Mouse (Mus musculus) A20 (cell line): ENCODE measurements around the gene Sowahb.
"Not testable (repeated sequence)": the region's sequence is repeated elsewhere in the genome, so short reads cannot be mapped to it uniquely, and the experiment has no call there.

Experiments
- DNase-seq: peaks from one replicate; pipeline ENCODE4 v3.0.0-alpha.2; 2011; ENCODE audit warnings: low read depth, low spot score

Sowahb gene

DNA sequence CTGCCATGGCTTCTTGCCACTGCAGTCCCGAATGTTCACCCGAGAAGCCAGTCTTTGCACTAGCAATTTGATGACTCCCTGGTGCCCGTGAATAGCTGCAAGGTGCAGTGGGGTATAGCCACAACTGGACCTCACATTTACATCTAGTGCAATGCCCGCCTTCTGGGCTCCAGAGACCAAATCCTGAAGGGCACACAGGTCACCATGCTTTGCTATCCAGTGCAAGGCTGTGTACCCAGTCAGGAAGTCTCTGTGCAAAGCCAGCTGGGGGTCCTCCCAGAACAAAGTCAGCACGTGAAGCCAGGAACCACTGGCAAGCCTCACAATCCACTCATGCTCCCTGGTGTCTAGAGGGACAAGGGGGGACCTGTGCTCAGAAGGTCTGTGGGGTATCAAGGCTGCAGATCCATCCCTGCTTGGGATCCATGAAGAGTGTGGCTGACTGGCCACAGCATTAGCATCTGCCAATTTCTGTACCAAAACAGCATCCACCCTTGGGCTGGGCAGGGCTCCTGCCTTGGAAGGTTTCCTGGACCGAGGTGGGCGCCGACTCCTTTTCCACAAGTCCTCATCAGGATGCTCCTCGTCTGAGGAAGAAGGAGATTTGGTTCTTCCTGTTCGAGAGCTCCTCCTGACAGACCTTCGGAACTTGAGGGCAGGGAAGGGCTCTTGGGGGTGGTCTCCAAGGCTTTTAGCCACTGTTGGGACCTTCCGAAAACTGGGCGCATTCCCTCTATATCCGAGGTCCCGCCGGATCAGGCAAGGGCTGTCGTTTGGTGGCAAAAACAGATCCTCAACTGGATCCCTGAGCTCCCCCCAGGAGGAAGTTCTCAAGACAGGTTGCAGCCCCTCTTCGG is 1.8 kb downstream of the Sowahb start:
- no peak for DNase-seq

DNA sequence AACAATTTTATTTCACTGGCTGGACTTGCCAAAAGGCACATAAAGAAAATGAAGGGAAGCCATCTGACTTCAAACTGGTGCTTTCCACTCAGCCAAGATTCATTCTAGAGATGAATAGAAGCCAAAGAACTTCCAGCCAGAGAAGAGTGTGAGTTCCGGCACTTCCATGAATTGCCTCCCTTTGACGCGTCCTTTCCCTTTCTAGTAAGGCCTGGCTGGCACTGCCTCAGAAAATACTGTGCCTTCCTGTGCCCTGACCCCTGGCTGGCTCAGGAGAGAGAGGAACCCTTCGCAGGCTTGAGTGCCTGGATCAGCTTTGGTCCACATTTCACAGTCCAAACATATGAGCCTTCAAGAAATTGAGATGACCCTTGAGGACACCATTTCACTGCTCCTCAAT is 2.8 kb downstream of the Sowahb start:
- no peak for DNase-seq

DNA sequence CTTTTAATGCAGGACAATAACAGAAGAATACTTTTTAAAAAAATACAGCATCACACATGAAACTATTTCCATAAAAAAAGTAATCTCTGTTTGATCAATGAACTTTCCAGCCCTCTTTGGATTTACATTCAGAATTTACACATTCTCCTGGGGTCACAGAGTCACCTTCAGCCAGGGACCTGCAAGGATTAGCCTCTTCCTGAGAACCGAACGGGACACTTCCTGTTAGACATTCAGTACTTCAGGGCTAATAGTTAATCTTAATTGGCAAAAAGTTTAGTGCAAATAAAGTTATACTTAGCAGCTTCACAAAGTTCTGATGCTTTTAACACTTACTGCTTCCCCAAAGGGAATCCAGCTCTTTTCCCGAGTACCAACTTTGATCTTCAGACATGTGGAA is 3.5 kb downstream of the Sowahb start:
- no peak for DNase-seq

DNA sequence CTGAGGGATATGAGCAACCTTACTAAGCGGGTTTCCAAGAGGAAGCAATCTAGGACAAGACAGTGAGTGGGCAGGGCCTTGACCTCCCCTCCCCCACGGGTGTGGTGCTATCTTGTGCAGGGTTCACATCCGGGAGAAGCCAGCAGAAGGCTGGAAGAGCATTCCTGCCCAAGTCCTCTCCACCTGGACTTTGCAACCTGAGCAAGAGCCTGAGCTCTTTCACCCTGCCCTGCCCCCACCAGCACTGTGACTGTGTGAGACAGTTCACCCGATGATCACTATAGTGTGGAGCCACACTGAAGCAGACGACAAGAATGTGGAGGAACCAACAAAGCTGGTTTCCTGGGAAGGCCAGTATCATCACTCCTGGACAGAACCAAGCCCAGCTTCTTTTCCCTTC is 4.7 kb downstream of the Sowahb start:
- DNase-seq = no peak

DNA sequence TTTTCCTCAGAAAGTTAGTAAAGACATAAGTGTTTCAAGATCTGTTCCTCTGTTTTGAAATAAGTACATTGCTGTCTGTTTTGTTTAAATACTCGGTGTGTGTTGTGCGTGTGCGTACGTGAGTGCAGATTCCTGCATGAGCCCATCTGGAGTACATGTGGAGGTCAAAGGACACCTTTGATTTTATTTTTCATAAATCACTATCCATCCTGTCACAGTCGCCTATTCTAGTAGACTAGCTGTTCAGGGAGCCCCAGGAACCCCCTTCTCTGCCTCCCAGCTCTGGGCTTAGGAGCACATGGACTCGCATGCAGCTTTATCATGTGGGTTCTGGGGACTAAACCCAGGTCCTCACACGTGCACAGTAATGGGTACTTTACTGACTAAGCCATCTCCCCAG is 8.6 kb downstream of the Sowahb start:
- DNase-seq = no peak

DNA sequence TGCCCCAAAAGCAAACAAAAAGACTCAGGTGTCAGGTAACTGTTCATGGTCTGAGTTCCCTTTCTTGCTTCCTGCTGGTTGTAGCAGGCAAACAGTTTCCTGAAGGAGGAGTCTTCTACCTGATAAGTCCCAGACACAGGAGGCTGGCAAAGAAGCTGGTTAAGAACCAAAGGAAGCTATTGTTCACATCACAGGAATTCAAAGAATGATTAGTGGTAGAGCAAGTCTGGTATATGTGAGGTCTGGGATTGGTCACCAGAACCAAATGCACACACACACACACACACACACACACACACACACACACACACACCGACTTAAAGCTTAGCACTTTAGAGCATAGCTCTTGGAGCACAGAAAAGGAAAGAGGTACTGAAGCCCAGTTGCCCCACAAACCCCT is 9.5 kb downstream of the Sowahb start:
- no peak for DNase-seq

DNA sequence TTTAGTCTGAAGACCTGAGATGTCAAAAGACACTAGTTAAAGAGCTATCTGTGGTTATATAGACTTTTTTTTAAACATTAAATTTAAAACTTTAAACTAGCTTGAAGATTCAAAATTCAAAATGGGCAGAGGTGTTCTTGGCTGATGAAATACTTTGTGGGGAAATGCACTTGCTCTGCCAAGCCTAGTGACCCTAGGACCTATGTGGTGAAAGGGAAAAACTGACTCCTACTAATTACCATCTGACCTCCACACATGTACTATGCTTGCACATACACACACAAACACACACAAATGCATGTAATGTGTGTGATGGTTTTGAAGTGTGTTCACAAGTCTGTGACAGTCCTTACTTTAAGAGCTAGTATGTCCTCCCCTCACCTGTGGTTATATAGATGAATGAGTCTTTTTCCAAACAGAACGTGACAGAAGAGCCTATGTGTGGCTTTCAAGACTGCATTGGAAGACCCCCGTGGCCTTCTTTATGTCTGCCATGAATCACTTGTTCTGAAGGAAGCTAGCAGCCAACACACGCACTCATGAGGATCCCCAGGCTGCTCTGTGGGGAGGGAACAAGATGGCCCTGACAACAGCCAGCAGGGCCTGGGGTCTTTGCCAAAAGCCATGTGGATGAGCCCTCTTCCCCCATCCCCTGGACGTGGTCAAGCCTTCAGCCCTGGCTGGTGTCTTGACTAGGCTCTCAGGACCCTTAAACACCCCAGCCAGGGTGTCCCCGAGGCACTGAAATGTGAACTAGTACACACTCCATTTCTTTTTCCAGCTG is 11.5 kb downstream of the Sowahb start:
- no peak for DNase-seq

DNA sequence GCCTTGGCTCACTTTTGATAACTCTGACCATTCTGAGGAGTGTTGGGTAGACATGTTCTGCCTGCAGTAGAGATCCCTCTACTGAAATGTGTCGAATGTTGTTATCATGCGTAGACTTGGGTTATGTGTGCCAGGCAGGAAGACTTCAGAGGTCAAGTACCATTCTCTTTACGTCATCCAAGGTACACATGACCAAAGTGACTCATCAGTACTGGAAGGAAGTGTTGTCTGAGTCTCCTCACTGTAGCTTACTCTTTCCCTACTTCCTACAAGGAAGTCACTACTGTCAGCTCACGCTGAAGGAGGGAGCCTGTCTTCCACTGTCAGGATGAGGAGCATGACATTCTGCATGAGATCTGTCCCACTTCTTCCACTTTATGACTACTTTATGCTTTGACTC is 12.2 kb downstream of the Sowahb start:
- DNase-seq = no peak

DNA sequence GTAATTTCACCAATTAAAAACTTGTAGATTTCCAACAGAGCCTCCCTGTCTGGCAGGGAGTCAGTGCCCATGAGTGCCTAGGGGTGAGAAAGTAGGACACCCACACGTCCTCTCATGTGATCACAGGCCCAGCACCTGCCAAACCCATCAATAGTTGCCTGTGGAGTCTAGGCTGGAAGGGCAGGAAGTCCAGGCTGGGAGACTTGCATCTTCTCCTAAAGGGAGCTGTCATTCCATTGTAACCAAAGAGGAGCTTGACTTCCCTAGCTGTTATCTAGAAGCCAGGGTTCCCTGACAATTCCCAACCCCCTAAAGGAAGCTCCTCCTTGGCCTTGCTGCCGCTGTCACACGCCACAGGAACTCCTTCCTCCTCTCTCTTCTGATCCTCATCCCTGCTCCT is 14.0 kb downstream of the Sowahb start:
- DNase-seq = no peak

DNA sequence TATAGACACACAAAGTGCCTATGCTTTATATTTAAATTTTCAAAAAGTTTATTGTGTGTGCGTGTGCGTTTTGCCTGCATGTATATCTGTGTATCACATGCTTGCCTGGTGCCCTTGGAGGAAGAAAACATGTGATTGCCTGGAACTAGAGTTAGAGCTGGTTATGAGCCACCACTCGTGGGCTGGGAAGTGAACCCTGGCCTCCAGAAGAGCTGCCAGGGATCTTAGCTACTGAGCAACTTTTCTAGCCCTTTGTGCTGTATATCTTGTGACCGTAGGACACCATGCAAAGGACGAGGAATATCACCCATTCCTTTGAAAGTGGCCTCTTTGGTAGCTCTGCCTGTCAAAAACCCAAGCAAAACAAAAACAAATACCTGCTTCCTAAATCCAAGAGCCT is 14.4 kb downstream of the Sowahb start:
- no peak for DNase-seq

DNA sequence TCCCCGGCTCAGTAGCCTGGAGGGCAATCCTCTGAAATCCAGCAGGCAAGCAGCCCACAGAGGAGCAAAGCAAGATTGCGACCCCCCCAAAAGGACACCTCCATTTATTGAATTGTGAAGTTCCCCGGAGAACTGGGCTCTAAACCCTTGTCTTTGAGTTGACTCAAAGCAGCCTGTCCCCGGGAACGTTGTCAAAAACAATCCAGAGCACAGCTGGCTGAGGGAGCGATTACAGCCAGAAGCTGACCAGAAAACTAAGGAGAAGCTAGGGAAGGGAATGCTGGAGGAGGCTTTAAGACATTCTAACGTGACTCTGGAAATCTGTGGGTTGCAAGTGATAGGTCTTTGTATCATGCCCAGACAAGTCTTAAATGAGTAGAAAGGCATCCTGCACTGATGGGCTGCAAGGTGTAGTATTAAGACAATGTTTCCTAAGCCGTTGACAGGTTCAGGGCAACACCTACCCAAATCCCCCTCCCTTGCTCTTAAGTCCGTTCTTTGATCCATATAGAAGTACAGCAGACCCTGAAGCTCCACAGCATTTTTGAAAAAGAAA is 17.6 kb downstream of the Sowahb start:
- DNase-seq = no peak

DNA sequence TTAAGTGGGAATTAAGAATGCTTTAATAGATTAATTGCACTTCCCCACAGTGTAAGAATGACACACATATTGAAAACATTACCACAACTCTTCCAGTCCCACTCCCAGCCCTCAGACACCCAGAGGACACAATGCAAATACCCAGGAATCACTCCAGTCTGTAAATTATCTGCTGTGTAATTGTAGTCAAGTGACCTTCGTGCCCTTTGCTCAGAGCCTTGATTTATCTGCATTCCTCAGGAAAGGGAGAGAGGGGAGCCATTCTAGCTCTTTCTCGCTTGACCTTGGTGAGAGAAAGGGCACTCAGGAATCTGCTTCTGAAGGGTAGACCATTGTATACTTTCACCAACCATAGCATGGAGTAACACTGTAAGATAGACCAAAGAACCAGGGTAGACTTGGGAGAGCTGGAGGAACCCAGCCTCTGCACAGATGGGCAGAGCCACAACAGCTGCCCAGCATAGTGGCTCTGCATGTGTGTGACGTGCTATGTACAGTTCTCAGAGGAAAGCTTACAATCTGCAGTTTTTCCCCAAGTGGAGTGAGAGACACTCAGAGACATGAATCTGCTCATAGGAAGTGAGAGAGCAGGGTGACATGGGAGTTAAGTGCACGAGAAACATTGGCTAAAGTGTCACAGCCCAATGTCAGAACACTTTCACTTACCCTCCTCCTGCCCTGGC is 18.2 kb downstream of the Sowahb start:
- DNase-seq = no peak

DNA sequence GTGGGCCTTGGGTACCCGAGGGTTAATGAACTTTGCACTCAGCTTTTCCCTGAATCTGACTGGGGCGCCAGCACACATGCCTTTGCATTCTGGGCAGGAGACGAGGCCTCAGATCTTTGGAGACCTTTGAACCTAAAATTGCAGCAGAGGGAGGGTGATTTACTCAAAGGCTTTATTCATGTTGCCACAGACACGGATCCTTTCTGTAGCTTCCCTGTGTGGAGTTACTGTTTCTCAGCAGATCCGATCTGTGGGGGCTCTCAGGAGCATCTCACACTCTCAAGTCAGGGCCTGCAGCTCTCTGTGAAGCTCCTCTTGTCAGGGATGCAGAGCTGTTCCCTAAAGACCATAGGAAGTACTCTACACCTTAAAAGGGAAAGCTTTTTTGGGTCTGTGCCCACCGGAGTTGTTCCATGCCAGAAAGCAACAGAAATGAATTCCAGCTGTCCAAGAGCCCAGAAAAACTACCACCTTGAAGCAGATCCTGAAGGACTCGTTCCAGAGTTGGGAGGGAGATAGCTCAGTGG is 20.0 kb downstream of the Sowahb start:
- DNase-seq = no peak

DNA sequence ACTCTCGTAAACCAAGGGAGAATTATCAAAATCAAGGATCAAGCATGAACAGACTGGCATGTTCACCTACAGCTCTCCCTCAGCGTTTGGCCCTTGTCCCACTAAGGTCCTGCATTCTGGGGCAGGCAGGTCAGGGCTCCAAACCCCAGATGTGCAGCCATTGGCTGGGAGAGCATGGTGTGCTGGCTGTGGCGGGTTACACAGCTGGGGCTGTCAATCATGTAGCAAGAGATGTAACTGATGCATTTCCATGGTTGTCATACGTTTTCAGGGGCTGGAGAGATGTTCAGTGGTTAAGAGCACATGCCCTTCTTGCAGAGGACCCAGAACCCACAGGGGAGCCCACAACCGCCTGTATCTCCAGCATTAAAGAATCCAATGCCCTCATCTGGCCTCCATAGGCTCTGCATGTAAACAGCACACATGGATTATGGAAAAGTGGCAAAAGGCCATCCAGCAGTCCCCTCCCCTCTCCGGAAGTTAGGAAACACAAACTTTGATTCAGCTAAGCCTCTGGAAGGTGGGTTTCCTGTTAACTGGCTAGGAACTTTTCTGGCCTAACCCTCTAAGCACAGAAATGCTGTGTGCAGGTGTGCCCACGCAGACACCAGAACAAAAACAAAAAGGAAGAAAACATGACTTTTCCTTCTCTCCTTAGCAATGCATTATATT is 22.6 kb downstream of the Sowahb start:
- no peak for DNase-seq

DNA sequence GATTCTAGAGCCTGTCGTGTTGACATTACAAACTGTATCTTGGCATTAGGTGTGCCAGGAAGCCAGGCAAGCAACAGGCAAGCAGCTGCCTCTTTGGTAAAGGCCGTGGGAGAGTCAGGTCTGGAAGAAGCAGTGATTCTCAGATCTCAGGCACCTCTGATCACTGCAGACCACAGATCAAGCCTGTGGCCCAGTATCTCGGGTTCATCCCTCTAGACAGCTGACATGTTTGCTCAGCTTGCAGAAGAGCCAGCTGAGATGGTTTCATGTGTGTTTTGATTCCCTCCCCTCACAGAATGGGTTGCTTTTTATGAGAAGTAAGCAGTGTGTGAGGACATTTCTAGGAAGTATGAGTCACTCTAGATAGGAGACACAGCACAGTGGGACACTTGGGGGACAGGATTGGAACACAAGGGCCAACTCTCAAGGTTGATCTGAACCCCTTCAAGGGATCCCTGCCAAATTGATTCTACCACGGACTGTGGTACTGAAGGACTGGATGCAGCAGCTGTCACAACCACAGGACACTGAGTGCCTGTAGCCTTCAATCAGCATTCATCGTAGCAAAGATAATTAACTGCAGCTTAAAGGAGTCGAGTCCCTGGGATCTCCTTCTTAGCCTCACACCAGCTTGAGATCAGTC is 24.7 kb downstream of the Sowahb start:
- DNase-seq = no peak

DNA sequence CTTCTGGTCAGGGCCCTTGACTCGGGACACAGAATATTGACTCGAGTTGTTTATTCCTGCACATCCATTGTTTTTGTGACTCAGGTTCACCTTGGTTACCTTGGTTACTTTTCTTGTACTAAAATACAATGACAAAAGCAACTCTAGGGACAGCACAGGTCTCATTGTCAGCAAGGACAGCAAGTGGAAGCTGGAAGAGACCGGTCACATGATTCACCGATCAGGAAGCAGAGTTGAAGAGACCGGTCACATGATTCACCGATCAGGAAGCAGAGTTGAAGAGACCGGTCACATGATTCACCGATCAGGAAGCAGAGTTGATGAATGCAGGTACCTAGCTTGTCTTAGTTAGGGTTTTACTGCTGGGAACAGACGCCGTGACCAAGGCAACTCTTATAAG is 25.6 kb downstream of the Sowahb start:
- DNase-seq = not testable (repeated sequence)

DNA sequence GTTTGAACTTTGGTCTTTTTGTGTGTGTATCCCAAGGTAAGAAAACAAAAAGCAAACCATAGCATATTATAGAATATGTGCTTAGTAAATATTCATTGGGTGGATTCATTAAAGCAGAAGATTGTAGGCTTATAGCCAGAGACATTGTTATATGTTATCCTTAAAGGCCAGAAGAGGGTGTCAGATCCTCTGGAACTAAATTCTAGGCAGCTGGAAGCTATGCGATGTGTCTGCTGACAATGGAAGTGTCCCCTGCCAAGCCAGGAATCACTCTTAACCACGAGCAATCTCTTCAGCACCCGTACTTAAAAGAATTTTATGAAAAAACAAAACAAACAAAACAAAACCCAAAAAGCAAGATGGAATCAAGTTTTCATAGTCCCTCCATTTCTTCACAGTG is 27.1 kb downstream of the Sowahb start:
- no peak for DNase-seq

DNA sequence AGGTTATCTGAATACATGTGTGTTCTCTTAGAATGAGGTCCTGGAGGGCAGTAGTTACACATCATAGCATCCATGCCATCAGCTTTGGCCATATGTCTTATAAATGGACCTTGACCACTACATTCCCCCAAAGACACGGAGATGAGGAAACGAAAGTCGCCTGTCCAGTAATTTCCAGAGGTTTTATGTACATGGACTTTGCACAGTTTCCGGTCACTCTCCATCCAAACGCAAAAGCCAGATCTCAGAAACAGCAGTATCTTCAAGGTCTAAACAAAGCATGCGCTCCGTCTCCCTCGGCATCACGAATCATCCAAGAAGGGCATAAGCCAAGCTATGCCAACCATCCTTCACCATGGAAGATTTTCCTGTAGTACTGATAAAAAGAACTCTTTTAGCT is 36.6 kb downstream of the Sowahb start:
- no peak for DNase-seq

DNA sequence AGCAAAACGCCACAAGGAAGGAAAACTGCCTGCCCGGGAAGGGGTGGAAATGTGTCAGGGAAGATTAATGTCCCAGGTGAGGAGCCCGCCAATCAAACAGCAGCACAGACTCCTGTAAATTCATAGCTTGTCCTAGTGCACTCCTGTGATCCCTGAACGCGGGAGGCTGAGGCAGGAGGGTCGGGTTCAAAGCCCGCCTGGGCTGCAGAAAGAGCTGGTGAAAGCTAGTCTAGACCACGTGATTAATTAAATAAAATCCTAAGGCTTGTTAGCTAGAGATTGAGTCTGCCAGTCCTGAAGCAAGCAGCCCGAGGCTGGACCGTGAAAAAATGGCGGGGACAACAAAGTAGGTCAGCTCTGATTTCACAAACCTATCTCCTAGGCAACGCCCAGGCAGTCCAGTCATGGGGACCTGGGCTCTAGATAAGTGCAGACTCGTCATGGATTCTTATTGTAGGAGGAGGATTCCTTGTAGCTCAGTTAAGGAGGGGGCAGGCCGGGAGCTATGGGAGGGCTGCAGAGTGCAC is 38.9 kb downstream of the Sowahb start:
- no peak for DNase-seq

DNA sequence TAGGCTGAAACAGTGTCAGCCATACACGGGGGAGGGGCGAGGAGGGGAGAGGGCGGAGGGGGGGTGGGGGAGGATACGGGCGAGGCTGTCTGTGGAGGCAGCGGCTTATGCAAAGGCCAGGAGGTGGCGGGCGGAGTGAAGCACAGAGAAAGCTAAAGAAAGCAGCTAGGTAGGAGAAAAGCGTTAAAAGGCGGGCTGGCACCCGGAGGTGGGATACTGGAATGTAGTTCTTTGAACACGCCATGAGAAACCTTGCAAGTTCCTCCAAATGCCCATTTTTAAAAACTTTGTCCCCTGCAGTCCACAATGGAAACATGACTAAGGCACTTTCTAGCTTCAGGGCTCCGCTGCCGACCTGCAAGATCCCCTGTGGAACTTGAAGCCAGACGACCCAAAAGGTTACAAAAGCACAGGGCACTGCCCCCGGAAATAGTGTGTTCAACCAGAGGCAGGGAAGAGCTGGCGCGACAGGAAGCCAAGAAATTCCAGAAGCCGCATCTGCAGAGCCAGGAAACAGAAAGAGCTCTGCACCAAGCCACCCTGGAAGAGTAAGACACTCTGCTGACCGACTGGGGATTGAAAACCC is 39.5 kb downstream of the Sowahb start:
- DNase-seq = no peak
